ENCODE assay signal across 9 mouse cellular contexts in the genomic region with DNA sequence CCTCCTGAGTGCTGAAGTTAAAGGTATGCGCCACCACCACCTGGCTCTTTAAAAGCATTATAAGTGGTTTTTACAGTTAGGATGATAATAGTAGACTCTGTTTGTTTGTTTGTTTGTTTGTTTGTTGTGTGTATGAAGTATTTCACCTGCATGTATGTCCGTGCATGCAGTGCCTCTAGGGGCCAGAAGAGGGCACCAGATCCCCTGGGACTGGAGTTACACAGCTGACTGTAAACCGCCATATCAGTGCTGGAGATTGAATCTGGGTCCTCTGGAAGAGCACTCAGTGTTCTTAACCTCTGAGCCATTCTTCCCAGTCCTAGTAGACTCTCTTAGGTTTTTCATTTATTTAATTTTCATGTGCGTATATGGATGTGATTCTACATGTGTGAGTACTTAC. TPM values are rescaled to one million over a fixed set of nuclear protein-coding genes. Genes with fewer than 3 reads are reported as not detected.
DNase-seq lines count a peak whose midpoint lies in the region; ATAC-seq lines count a peak whose summit lies in the region.
"Had no signal": no experiment of that assay in that cellular context is flagged by ENCODE, and none has a peak within 500 bp of the region (broad histone marks: within the 10 kb centered on the region; RNA-seq: fewer than 3 reads in every experiment).

No protein-coding gene starts in this region.

- no peak overlapping the region for H3K4me2 ChIP-seq in forebrain, embryonic 14.5 days (ENCODE audit: low read length)
- H3K4me2 ChIP-seq: hindbrain, embryonic 15.5 days had no signal

- H3K27me3 ChIP-seq in forebrain, embryonic 10.5 days (ENCODE audit: poor library complexity, severe bottlenecking) = no peaks in the 10 kb centered on the region; the same call in 1 of the 2 replicates
- no peaks in the 10 kb centered on the region for H3K27me3 ChIP-seq in forebrain, embryonic 14.5 days (replicated peaks; ENCODE audit: control insufficient read depth, insufficient read depth, low read length)
- H3K27me3 ChIP-seq: hindbrain, embryonic 15.5 days had no signal

- no peak overlapping the region for H3K27ac ChIP-seq in forebrain, embryonic 10.5 days
- no peak overlapping the region for H3K27ac ChIP-seq in forebrain, embryonic 14.5 days (ENCODE audit: low read depth, low read length)
- H3K27ac ChIP-seq: hindbrain, embryonic 15.5 days had no signal

- peak; percentile 25 for DNase-seq in forebrain, embryonic 10.5 days (ENCODE audit: extremely low spot score, low spot score)
- DNase-seq in forebrain, embryonic 14.5 days (ENCODE audit: low spot score) = no peak
- peak; percentile 5 for DNase-seq in right cerebral cortex, postnatal 4 days
- no peak for DNase-seq in right cerebral cortex, postnatal 10 days (ENCODE audit: low spot score in 2 of 2)
- DNase-seq in lung, postnatal 36 days = peak; percentile 66
- peak; percentile 82 for DNase-seq in thymus, postnatal 4 days
- DNase-seq in MN1 (ENCODE audit: low spot score) = no peak

- no peaks in the 10 kb centered on the region for H3K36me3 ChIP-seq in forebrain, embryonic 10.5 days (replicated peaks)
- no peaks in the 10 kb centered on the region for H3K36me3 ChIP-seq in forebrain, embryonic 14.5 days (ENCODE audit: control insufficient read depth, insufficient read depth, low read length)
- H3K36me3 ChIP-seq: hindbrain, embryonic 15.5 days had no signal

- no peak overlapping the region for H3K9ac ChIP-seq in forebrain, embryonic 14.5 days (ENCODE audit: low read length)
- H3K9ac ChIP-seq: hindbrain, embryonic 15.5 days had no signal

- 71% methylated on average over 4 of the region's 4 CpGs for WGBS in forebrain, embryonic 10.5 days
- 65% methylated on average over 4 of the region's 4 CpGs for WGBS in forebrain, embryonic 14.5 days

- no peaks in the 10 kb centered on the region for H3K9me3 ChIP-seq in forebrain, embryonic 10.5 days
- no peaks in the 10 kb centered on the region for H3K9me3 ChIP-seq in forebrain, embryonic 14.5 days (replicated peaks; ENCODE audit: control insufficient read depth, low read length)
- H3K9me3 ChIP-seq: hindbrain, embryonic 15.5 days had no signal

- ATAC-seq in forebrain, embryonic 14.5 days = no peak
- ATAC-seq in erythroblast, adult 5-6 weeks (replicated peaks; ENCODE audit: low FRiP score, poor library complexity, severe bottlenecking) = no peak

- H3K4me1 ChIP-seq in forebrain, embryonic 10.5 days = no peaks in the 10 kb centered on the region
- H3K4me1 ChIP-seq in forebrain, embryonic 14.5 days (ENCODE audit: control insufficient read depth, insufficient read depth, low read length) = no peaks in the 10 kb centered on the region
- H3K4me1 ChIP-seq: hindbrain, embryonic 15.5 days had no signal

- no peak overlapping the region for H3K4me3 ChIP-seq in forebrain, embryonic 10.5 days
- no peak overlapping the region for H3K4me3 ChIP-seq in forebrain, embryonic 14.5 days (ENCODE audit: low read depth, low read length)
- H3K4me3 ChIP-seq: hindbrain, embryonic 15.5 days had no signal

RNA-seq across cellular contexts. Expression of gene Xpnpep2, which starts 13.9 kb away (rescaled TPM):
- 0.66 and 0.74 TPM in 2 replicates for polyA plus RNA-seq in forebrain, embryonic 10.5 days (2016; fragmentation: Nextera tagmentation; extraction: Ambion mirVana)
- polyA plus RNA-seq in forebrain, embryonic 14.5 days (2014; fragmentation: Nextera tagmentation; extraction: Ambion mirVana) = 0.90 and 1.4 TPM in 2 replicates
- not detected in 2 replicates for total RNA-seq in erythroblast, adult 5-6 weeks (2015; ENCODE audit: low replicate concordance)
- total RNA-seq in erythroblast, adult 5-6 weeks (2017; ENCODE audit: low replicate concordance) = 0.56 TPM in 1 of 2 replicates, not detected in the other

RNA-seq across cellular contexts. Expression of gene Sash3, which starts 51.6 kb away (rescaled TPM):
- 1.0 and 1.4 TPM in 2 replicates for polyA plus RNA-seq in forebrain, embryonic 10.5 days (2016; fragmentation: Nextera tagmentation; extraction: Ambion mirVana)
- 1.2 and 1.3 TPM in 2 replicates for polyA plus RNA-seq in forebrain, embryonic 14.5 days (2014; fragmentation: Nextera tagmentation; extraction: Ambion mirVana)
- total RNA-seq in erythroblast, adult 5-6 weeks (2015; ENCODE audit: low replicate concordance) = 17.1 and 25.9 TPM in 2 replicates
- 17.3 and 25.7 TPM in 2 replicates for total RNA-seq in erythroblast, adult 5-6 weeks (2017; ENCODE audit: low replicate concordance)

Comparison
In these comparisons a context has a peak if more than half of its experiments do, and no peak if none do; other contexts are left out.
1. DNase-seq: peak in forebrain, embryonic 10.5 days (single experiment), right cerebral cortex, postnatal 4 days (single experiment), lung, postnatal 36 days (single experiment) and thymus, postnatal 4 days (single experiment); none in forebrain, embryonic 14.5 days (single experiment), right cerebral cortex, postnatal 10 days (0 of 2) and MN1 (single experiment).